Mouse (Mus musculus) WW6 (cell line): ENCODE results near the gene Sufu.
A peak's percentile ranks its signal among the peaks of the same experiment; 100 is the strongest.

Experiments used
- DNase-seq: peaks from one replicate; pipeline ENCODE4 v3.0.0-alpha.2; 2013; ENCODE audit warnings: low read depth, low spot score

The Sufu gene

DNA sequence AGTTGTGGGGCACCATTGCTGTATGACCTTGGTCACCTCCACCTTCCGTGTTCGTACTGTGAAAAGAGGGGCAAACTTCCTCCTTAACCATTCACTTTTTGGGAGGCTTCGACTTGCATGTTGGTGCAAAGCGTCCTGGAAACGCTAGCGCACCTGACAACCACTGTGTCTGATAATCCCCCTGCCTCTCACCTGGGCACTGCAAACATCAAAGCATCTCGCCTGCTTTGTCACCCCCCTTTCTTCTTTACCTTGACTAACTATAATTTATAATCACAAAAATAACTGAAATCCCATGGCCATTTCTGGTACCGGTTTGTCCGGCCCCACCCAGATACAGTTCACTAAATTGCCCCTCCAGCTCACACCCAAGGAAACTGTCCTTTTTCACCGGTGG is 2.0 kb upstream of the Sufu start:
- DNase-seq = no peak

DNA sequence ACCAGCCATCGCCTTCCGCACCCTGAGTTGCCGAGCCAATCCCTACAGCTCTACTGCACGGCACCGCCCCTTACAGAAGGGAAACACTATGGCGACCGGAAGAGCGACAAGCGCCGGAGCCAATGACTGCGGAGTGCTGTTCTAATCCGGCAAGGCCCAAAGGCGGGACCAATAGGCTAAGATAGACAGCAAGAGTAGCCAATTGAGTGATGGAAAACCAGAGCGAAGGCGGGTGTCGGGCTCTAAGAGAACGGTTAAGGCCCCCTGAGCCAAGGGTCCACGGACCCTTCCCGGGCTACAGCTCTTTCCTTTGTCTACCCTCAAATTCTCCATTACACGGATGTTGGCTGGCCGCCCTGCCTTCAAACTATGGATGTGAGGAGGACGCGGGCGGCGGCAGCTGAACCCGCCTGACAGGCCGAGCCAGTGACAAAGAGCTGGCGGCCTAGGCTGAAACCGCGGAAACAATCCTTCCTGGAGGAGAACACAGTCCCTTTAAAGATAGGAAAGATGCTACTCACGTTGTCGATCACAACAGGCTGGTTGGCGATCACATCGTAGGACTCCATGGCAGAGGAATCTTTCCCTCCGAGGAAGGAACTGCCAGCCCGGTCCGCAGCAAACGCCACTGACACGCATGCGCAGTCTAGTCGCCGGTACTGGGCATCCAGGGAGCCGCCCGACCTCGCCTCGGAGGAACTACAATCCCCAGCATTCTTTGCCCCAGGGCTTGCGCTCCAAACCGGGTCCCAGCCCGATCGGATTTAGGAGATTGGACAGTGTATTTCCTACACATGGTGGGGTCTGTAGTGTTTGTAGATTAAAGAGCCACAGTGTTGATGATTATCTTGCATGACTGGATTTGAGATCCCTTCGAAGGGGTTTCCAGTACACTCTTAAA is 1.3 kb upstream of the Sufu start, which contains the start of gene Actr1a:
Gene Actr1a, minus strand, starts transcription at position 640 of the 901 bp plus-strand sequence.
- peak; percentile 94 for DNase-seq

DNA sequence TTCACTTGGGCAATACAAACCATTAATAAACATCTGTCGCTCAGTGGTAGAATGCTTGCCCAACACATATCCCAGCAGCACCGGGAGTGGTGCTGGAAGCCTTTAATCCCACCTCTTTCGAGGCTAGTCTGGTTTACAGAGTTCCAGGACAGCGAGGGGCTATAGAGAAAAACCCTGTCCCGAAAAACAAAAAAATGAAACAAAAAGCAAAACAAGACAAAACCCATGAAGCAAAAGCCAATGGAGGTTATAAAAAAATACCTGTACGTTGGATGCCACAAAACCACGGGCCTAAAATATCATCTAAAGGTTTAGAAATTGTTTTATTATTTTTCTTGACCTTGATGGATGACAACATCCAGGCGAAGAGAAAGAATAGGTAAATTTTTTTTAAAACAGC is 587 bp upstream of the Sufu start:
- no peak for DNase-seq

DNA sequence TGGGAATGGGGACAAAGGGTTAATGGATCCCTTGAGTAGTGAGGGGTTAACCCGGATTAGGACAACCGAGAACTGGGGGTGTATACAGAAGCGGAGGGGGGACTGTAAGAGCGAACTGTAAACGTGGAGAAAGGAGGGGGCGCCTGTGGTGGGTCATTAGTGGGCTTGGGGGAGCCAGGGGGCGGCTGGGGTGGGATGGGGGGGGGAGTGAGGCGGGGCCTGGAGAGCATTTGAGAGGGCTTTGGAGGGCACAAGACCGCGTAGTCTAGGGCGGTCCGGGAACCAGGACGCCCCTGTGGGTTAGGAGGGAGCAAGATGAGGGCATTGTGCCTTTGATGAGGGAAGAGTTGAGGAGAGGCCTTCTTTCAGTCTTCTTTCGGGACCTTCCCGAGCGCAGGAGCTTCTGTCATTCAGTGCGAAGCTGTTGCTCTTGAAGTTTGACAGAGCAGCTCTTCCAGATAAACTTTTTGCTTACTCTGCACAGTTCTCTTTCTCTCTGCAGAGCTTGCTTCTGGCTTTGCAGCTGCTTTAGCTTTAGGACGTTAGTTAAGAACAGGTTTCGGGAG is 823 bp downstream of the Sufu start:
- no peak for DNase-seq

DNA sequence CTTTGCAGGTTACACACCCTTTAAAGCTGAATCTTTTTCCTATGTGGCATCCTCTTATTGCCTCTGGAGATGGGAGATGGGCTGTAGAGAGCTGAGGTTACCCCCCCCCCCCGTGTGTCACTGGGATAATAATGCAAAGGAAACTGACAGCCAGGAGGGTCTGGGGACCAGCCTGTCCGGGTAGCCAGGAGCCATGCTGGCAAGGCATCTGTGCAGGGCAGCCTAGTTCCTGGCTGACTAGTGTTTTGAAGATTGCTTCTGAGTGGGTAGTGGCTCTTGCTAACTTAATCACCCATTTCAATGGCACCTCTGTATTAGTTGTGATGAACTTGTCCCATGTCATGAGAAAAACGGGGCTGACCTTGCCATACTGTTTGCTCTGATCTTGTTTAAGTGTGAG is 1.7 kb downstream of the Sufu start:
- no peak for DNase-seq

- no peak for DNase-seq
These were observed 2.7 kb downstream of the Sufu start for GRCm38 (mm10) chr19:46399372-46399771.

GRCm38 (mm10) chr19:46399886-46400285 is 3.2 kb downstream of the Sufu start:
- no peak for DNase-seq

- no peak for DNase-seq
These were observed 3.9 kb downstream of the Sufu start for GRCm38 (mm10) chr19:46400558-46400957.

- no peak for DNase-seq
These were observed 7.3 kb downstream of the Sufu start for GRCm38 (mm10) chr19:46404030-46404429.

DNA sequence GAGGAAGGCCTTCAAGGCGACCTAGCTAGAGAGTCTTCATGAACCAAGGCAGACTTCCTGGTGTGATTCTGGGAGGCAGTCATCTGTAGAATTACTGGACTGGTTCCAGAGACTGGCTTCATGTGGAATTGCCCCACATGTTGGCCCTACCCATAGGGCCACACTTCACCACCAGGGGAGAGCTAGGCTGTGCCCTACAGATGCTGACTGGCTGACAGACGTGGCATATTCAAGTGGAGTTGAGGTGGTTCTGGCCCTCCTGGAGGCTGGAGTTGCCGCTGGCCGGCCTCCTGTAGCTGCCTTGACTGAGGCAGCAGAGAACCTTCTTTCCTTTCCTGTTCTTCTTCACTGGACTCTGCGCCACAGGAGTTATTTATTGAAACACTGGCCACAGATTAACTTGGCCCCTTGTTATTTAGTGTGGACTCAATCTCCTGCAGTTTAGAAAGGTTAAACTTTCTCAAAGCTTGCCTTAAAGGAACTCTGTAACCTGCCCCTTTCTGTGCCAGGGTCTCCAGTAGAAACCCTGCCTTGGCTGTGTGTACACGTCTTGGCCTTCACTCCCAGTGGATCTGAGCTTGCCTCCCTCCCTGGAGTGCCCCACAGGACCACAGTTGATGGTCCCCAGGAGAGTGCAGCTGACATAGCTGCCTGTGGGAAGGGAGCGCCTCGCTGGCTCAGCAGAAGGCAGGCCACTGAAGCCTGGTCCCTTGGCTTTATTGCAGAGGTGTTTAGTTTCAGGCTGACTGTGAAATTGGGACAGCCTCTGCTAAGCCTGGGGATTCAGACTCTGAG is 10.1 kb downstream of the Sufu start:
- DNase-seq = no peak

GRCm38 (mm10) chr19:46409506-46409905 is 12.8 kb downstream of the Sufu start:
- DNase-seq = no peak

DNA sequence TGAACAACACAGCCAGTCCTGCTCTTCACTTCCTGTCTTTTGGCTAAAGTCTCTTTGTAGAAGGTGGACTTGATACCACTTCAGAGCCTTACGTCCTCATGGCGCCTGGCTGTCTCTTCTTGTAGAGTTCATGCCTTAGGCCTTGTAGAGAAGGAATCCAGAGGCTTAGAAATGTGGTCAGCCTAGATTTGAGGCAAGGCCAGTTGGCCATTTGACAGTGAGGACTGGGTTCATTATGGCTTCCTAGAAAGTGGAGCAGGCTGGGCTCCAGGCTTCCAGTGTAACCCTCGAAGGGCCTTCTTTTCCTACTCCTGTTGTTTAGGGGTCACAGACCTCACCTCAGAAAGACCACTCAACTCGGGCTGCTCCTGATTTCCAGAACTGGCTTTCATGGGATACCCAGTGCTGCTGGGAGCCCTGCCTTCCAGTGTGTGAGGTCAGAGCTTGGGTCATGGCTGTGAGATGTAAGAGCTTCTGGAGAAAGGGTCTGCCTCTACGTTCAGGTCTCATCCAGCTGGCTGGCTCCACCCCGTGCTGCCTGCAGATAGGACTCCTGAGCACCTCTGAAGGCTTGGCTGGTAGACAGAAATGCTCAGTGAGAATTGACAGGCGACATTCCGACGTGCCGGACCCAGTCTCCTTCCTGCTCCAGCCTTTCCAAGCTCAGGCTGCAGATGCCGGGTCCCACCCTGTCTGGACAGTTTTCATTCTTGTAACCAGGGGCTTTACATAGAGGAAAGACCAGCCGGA is 15.5 kb downstream of the Sufu start:
- no peak for DNase-seq

DNA sequence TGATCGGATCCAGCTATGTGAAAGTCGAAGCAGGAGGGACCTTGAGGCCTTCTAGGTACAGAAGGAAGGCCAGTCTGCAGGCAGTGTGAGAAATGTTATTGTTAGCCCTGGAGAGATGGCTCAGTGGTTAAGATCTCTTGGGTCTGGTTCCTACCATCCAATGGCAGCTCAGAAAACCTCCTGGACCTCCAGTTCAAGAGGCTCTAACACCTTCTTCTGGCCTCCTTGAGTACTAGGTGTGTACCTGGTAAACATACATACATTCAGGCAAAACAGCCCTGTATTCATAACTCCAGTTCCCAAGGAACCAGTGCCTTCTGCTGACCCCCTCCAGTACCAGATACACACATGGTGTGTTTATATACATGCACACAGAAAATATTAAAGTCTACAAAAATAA is 17.3 kb downstream of the Sufu start:
- no peak for DNase-seq

DNA sequence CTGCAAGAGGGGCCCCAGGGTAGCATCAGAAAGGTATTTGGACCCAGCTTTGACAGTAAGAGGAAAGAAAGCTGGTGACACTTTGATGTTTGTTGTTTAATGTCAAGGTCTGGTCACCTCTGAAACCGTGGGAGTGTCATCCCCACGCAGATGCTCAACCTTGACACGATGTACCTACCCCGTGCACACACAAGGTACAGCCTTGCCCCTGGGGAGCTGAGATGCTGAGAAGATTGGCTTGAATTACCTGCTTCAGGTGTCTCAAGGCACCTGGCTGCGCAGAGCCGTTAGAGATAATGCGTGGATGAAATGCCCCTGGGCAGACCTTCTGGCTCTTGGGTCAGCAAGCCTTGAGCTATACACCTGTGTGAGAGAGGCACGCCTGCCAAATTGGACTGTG is 17.8 kb downstream of the Sufu start:
- DNase-seq = no peak

DNA sequence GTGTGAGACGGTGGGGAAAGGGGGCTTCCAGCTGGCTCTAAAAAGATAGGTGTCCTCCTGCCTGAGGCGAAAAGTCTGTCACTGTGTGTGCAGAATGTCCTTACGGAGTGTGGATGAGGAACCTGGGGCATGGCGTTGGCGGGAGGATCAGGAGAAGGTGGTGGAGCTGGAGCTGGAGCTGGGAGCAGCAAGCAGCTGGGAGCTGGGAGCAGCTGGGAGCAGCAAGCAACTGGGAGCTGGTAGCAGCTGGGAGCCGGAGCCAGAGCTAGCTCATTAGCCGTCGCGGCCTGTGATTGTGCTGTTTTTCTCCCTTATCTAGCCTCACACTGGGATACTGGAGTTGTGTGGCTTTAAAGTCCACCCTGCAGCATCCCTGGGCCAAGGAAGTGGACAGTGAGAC is 19.6 kb downstream of the Sufu start:
- DNase-seq = no peak

DNA sequence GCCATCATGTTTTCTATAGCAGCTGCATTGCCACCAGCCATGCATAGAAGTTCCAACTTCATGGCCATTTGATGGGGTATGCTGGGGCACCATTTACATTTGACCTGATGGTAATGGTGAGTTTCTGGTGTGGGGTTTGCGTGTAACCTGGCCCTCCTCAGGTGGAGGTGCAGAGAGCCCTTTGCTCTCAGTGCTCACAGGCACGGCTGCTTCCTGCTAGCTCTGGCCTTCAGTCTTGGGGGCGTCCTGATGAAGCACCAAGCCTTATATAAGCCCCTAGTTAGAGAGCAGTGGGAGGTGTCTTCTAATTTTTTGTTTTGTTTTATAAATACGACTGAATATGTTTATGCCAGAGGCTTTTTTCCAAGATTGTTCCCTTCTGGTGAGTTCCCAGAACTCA is 21.4 kb downstream of the Sufu start:
- DNase-seq = no peak

- DNase-seq = no peak
These were observed 23.7 kb downstream of the Sufu start for GRCm38 (mm10) chr19:46420410-46420809.

DNA sequence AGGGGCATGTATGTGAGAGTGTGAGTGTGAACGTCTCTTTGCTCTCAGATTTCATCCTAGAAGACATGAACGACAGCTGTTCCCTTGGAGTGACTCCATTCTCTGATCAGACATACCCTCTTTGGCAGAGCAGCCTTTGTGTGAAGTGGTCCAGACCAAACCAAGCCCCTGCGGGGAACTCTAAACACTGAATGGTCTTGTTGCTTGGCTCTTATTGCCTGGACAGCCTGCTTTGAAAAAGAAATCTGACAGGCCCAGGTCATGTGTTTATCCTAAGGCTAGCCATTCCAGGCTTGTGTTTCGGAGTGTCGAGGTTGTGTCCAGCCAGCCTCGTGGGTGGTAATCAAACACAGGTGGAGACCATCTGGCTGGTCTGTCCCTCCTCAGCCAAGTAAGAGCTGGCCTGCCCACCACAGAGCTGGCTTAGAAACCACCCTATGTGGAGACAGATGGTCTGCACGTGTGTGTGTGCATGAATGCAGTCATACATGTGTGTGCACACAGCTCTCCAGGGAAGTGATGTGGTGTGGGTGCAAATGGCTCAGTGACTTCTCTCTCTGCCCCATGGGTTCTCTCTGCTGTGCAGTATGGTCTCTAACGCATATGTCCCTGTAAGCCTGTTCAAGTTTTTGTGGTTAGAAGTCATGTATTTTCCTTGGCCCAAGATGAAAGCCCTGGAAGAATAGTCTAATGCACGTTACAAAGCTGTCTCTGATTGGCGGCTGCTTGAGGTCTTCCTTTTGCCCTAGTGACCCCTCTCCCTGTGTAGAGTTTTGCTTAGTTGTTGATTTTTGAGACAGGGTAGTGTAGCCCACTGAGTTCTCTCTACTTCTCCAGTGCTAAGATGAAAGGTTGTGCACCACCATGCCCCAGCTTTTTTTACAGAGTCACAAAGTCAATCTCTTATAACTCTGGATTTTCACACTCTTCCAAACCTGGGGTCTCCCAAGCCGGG is 26.0 kb downstream of the Sufu start:
- DNase-seq = no peak

DNA sequence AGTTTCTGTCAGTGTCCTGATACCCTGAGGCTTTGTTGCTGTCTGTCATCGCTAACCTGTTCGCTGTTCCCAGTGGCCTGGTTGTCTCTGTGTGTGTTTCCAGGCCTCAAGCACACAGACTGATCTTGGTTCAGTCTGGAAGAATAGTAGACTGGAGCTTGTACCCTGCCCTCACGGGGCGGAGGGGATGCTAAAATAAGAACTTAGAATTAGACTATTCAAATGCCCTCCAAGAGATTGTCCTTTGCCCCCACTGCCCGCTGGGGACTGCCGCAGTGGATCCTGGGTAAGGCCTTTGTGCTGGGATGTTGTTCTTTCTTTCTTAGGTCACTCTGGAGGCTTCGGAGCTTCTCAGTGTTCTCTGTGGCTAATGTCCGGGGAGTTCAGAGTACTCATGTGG is 28.6 kb downstream of the Sufu start:
- DNase-seq = no peak

DNA sequence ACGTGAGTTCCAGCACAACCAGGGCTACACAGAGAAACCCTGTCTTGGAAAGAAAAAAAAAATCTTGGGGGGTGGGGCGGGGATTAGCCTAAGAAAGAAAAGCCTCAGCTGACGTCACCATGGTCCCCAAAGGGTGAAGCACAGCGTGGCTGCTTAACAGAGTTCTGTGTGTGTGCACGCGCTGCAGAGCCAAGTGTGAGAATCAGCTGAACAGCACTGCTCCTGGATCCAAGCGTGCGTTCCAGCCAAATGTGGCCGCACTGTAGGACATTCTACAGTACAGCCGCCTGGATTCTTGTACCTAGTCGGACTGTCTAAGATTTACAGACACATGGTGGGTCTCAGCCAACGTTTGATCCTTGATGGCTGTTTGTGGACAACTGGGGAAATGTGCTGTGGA is 29.8 kb downstream of the Sufu start:
- DNase-seq = no peak

- DNase-seq = no peak
These were observed 32.6 kb downstream of the Sufu start for GRCm38 (mm10) chr19:46429250-46429649.
